Mouse (Mus musculus) retina, postnatal 1 day (tissue): ENCODE data around the gene Urad.

Experiments used
- DNase-seq: peaks from one replicate; pipeline ENCODE4 v3.0.0-alpha.2; 2012

The Urad gene

DNA sequence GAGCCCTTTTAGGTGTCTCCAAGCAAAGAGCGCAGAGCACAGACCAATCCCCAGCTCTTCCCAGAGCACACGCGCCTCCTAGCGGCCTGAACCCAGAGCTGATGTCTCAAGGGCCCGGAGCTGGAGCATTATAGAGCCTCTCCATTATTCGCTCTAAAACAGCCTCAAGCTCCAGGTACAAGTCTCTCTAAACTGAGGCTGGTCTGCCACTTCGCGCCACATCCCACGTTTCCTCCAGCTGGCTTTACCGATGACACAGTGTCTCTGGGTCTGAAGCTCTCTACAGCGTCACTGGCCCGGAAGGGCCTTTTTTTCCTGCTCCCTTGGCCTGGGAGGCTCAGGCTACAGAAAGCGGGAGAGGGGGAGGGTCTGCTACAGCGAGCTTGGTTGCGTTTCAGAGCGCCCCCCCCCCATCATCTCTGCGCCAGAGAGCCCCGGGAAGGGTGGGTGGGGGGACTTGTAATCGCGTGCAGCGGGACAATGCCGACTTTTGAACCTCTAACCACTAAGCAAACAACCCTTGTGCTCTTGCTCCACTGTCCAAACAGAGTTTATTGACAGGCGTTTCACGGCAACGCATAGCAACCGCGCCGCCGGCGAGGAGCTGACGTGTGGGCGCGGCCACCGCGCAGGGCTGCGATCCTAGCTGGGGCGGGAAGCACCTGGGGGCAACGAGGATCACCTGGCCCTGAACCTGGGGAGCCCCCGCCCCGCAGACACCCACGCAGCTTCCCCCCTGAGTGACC is 22.8 kb downstream of the Urad start:
- peak; percentile 83 for DNase-seq

DNA sequence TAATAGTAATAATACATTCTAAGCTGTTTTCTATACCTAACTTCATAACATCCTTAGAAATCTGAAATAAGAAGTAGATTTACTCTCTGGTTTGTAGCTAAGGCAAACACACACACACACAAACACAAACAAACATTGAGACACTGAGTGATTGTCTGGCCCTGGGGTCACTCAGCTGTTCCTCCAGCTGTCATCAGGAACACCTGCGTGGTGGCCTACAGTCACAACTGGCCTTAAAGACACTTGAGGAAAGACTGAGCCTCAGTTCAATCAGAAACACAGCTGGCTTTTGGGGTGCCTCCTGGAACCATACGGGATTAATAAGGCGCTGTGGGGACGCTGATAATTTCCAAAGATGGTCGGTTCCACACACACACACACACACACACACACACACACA is 25.0 kb downstream of the Urad start:
- no peak for DNase-seq

DNA sequence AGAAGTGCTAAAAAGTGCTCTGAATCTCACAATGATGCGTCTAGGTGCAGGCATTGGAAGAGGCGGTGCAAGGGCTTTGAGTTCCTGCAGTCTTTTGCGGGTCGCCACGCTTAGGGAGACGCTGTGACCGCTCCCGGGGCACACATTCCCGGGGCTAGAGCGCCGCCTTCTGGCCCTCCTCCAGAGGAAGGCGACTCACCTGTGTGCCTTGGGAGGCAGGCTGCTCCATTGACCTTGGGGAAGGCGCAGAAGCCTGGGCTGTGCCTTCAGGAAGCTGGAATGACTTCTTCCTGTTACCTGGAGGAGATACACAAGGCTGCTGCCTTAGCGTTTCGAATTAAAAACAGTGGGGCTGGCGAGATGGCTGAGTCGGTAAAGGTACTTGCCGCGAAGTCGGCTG is 28.1 kb downstream of the Urad start:
- DNase-seq: no peak

DNA sequence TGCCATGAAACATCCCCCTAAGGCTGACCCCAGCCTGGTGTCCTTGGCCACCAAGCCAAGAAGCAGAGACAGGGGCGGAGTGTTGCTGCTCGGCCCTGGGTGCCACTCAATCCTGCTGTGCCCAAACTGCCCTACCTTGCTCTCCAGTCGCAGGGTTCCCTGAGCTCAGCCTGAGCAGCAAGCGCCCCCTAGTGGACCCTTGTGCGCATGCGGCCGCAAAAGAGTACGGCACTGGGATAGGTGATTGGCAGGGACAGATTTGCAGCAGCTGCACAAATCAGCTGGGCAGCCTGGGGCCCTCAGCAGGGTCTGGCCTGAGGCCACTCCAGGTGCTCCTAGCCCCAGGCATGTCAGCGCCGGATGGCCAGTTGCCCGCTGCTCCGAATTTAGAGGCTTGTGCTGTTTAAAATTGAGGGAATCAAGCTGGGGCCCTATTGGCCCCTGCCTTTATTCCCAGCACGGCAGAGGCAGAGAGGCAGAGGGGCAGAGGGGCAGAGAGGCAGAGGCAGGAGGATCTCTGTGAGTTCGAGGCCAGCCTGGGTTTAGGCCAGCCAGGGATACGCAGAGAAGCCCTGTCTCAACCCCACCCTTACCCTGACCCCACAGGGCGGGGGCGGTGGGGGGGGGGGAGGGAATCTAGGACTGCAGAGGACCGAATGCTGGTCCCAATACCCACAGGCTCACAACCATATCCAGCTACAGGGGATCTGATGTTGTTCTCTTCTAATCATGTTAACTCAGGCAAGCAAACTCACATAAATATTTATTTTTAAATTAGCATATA is 28.9 kb downstream of the Urad start:
- peak; percentile 89 for DNase-seq

DNA sequence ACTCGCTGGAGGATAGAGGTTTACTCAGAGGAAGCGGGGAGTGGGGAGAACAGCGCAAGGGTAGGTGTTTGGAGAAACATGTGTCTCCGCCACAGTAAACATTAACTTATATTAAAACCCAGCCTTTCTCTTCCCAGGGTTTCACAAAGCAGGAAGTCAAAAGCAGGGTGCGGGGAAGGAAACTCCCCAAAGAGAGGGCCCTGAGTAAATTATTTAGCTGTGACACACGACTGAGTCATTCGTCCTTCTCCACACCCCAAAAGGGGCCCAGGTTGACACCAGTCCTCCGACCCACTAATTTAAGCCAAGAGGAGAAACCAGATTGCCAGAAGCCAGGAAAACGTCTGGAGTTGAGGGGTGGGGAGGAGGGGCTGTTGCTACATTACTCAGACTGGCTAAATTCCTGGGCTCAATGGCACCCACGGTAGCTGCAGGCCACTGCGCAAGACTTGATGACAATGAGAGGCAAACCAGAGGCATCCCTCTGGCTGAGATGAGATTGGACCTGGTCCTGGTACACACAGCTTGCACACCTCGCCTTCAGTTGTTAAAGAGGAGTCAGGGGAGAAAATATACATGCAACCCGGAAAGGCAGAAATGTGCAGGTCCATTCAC is 29.6 kb downstream of the Urad start:
- DNase-seq: no peak

DNA sequence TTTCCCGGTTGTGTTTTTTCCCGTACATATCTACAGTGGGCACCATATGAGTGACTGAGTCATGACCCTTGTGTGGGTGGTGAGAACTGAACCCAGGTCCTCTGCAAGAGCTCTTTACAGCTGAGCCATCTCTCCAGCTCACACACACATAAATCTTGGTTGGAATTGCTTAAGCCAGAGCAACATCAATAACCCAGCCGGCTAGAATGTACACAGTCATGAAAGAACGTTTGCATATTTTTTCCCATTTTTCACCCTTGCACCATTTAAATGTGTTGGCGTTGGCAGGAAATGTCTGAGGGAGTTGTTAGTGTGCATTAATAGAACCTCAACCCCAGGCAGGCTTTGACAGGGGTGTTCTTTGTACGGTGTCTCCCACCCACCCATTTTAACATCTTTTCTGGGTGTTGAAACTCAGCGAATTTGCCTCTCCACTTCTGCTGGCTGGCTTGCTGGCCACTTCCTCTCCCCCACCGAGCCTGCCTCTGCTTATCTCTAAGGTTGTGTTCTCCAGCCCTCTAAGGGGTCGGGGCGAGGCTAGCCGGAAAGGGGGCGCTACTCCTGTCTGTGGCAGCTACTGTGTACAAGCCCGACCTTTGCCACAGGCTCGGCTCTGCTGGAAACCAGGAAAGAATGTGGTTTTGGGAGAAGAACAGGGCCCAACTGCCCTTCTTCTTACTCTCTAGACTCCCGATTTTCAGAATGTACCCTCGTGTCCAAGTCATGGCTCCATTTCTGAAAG is 30.3 kb downstream of the Urad start:
- no peak for DNase-seq

DNA sequence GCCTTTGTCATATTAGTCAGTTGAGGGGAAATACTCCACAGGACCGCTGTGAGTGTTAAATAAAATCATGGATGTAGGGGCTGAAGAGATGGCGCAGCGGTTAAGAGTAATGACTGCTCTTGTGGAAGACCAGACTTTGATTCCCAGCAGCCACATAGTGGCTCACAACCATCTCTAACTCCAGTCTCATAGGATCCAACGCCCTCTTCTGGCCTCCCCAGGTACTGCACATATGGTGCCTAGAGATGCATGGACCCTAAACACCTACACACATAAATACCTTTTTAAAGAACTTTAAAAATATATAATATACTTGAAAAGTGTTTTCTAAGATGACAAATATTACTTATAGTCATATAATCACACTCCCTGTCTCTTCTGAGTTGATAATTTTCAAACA is 37.9 kb downstream of the Urad start:
- no peak for DNase-seq

DNA sequence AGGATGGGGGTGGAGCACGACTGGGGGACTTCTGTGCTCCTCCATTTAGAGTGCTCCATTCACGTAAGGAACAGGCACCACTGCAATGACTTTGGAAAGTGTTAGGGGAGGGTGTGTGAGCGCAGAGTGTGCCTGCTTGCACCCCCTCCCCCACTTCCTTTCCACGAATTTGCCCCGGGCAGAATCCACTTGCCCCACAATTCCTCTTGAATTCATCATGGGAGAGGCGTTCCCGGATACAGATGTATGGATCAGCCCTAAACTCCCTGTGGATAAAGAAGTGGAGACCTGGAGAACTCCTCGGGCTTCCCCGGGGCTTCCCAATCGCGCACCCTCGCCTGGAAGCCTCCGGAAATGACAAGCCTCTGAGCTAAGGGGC is 44.7 kb downstream of the Urad start:
- DNase-seq: no peak

DNA sequence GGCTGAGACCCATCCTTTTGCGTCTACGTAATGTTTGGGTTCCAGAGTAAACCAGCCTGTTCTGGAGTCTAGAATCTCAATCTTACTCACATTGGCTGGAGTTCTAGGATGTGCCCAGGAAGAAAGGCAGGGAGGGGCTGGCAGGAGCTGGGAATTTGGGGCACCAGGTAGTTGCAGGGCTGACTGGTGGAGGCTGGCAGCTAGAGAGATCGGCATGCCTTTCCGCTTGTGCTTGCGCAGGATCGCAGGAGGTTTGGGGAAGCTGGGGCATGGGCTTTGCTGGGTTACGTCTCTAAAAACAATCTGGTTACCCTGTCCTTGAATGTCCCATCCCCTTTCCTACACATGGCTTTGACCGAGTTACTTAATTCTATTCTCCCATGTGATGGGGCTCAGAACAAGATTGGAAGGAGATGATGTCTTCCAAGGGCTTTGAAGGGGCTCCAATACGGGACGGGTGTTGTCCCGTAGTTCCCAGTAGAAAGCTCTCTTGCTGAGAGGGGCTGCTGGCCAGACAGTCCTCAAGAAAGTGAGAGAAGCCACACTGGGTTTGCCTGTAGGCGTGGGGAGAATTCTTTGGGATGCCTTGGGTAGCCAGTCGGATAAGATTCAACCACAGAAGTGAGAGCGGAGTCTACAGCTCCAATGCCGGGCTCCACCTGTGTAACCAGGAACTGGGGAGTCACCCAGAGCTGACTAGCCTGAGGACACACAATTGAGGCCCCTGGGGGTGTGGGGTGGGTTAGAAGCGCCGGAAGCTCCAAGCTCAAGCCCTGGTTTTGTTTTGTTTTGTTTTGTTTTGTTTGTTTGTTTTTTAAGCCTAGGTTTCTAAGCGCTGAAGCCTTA is 45.3 kb downstream of the Urad start:
- DNase-seq: no peak

DNA sequence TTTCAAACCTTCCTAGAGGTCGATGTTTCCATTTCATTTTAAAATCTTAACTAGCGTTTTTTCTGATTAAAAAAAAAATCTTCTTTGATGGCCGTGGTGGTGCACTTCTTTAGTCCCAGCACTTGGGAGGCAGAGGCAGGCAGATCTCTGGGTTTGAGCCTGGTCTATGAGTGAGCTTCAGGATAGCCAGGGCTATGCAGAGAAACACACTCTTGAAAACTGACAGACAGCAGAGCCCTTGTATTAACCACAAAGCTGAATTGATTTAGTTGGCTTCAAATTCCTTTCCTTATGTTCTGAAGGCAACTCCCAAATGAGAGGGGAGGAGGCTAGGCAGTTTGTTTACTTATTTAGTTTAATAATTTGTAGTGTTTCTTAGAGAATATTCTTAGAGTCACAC is 46.5 kb downstream of the Urad start:
- DNase-seq: no peak

DNA sequence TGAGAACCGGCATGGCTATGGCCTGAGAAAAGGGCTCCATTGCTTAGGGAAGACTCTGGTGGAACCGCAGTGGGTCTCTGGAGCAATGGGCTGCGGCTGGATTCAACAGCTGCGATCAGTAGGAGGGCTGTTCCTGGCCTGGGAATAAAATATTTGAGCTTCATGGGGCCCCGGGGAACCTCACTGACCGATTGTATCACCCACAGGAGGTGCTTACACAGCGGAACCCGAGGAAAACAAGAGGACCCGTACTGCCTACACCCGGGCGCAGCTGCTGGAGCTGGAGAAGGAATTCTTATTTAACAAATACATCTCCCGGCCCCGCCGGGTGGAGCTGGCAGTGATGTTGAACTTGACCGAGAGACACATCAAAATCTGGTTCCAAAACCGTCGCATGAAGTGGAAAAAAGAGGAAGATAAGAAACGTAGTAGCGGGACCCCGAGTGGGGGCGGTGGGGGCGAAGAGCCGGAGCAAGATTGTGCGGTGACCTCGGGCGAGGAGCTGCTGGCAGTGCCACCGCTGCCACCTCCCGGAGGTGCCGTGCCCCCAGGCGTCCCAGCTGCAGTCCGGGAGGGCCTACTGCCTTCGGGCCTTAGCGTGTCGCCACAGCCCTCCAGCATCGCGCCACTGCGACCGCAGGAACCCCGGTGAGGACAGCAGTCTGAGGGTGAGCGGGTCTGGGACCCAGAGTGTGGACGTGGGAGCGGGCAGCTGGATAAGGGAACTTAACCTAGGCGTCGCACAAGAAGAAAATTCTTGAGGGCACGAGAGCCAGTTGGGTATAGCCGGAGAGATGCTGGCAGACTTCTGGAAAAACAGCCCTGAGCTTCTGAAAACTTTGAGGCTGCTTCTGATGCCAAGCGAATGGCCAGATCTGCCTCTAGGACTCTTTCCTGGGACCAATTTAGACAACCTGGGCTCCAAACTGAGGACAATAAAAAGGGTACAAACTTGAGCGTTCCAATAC is 47.8 kb downstream of the Urad start:
- no peak for DNase-seq

DNA sequence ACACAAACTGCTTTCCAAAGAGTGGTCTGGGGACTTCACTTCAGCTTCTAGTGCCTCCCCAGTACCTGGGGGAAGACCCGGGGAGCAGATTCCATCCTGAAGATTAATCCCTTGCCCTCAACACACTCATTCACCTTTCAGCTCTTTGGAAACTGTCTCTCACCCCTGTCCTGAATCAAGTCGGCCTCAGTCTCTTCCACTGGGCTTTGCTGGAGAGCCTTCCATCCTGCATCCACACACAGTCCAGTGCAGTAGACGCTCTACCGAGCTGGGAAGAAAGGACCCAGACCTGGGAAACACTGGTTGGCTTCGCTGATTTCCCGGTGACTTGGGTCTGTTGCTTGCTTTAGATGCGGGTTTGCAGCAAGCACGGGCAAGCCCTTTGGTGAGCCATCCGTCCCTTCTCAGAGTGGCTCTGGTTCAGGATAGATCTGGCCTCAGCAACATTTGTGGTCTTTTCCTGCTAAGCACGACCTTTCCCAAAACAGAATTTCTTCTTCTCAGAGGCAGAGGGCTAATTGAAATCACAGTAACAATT is 49.4 kb downstream of the Urad start:
- DNase-seq: no peak

DNA sequence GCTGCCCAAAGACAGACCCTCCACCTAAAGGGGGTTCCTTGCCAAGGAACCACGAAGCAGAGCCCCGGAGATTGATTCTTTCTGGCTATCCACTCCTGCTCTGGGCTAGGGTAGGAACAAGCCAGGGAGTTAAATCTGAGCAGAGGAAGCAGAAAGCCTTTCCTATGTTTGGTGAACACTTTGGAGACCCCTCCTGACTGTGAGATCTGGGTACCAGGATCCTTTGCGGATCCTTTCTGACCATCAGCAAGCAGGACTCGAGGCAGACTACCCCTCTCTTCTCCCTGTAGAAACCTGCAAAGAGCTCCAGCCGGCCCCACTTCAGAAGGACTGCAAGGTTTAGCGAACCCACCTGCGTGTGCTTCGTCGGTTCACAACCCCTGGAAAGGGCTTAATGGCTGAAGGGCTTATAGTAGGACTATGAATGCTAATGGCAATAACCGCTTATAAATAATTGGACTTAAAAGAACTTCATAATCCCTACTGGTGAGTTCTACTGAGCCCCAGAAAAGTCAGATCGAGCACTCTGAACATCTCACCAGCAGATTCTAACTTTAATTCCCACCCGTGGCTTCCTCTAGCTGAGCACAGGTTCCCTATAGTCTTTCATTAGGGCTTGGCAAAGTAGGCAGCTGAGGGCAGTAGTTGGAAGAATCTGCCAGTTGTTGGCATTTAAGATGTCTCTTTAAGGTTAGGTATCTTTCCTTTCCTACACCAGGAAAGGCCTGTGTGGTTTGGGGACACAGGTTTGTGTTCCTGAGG is 50.0 kb downstream of the Urad start:
- DNase-seq: no peak

DNA sequence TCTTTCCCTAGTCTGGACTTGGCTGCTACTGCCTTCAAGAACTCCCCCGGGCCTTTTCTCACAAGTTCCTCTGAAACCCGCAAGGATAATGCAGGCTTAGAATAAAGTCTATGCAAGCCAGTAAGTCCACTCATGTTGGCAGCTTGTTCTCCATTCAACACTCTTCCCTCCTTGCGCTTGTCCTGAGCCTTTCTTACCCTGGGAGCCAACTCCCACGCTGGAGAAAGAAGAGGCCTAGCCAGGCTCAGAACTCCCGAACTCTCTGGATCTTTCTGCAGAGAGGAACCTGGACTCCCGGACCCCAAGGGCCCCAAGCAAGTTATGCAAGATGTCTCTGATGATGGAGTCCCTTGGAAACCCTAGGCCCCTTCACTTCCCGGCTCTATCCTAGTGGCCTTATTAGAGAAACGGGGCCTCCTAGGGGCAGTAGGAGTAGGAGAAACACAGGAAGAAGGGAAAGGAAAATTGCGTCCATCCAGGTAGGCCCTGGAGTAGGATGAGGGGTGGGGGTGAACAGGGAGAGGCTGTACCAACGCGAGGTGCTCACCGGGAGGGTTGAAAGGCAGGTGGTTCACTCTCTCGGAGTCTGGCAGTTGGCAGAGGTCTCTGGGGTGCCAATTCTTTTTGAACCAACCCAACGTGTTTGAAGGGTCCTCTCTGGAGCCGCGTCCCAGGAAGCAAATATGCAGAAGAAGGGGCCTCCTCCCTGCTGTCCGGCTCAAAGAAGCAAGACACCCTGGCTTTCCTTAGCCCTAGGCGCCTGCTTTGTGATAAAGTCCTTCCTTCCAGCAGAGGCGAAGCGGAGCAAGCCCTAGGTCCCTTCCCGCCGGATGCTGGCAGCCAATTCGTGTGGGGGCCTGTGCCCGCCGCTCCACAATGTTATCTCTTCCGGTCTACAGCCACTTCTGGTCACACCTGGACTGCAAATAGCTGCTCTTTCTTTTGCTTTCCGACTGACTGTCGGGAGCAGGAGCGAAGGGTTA is 51.3 kb downstream of the Urad start:
- no peak for DNase-seq

DNA sequence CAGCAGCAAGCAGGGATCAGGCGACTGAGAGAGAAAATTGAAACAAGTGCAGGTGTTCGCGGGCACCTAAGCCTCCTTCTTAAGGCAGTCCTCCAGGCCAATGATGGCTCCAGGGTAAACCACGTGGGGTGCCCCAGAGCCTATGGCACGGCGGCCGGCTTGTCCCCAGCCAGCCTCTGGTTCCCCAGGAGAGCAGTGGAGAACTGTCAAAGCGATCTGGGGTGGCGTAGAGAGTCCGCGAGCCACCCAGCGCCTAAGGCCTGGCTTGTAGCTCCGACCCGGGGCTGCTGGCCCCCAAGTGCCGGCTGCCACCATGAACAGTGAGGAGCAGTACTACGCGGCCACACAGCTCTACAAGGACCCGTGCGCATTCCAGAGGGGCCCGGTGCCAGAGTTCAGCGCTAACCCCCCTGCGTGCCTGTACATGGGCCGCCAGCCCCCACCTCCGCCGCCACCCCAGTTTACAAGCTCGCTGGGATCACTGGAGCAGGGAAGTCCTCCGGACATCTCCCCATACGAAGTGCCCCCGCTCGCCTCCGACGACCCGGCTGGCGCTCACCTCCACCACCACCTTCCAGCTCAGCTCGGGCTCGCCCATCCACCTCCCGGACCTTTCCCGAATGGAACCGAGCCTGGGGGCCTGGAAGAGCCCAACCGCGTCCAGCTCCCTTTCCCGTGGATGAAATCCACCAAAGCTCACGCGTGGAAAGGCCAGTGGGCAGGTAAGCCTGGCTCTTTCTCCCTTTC is 52.1 kb downstream of the Urad start, which contains the start of gene Pdx1:
TSS of gene Pdx1 (plus strand) at position 34 of the 747 bp plus-strand sequence.
- no peak for DNase-seq

DNA sequence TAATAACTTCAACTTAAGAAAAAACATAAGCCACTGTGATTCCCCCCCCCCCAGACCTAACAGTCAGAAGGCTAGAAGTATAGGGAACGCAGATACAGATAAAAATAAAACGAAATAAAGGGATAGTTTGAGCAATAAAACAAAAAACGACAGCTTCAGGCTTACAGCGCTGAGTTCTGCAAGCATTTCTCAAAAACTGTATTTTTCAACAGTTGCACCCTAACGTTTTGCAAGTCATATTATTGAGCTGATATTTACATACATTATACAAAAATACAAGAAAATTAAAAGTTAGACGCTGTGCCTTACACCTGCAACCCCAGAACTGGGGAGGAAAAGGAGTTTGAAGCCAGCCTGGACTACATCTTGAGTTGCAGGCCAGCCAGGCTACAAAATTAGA is 52.9 kb downstream of the Urad start:
- DNase-seq: no peak

DNA sequence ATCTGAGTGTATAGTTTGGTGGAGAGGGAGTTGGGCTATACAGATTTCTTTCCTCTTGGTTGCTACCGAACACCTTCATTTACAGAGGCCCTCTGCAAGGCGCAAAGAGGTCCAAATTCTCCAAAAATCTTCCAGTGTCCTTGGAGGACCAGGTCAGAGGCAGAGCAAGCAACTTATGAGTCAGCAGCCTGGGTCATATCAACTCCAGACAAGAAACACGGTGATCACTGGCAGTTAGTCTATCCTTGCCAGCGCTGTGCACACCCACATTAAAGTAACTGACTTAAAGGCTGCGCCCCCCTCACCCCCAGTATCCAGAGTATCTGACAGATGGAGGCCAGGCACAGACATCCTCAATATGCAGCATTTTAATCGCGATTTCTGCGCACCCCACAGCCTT is 53.5 kb downstream of the Urad start:
- DNase-seq: no peak

DNA sequence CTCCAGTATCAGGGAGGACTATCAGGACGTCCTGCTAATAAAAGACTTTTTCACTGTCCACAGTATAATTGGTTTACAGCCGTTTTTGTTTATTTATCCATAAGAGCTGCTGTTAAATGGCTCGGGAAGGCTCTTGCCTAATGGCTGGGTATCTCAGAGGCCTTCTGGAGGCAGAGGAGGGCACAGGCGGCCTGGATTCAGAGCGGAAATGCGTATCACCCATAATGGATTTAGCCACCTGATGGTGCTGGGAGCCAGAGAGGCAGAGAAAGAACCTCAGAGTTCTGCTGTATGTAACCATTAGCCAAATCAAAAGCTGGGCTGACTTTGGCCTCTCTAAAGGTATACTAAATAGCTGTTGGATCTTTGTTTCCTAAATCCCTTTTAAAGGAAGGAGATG is 54.8 kb downstream of the Urad start:
- no peak for DNase-seq
